Mouse (Mus musculus): Measurements from ENCODE around the gene Sart3. TPM values are rescaled to one million over a fixed set of nuclear protein-coding genes. Genes with fewer than 3 reads are reported as not detected.

The Sart3 gene
- polyA plus RNA-seq, 2 experiments, result 41.7 to 56.8 TPM

DNA sequence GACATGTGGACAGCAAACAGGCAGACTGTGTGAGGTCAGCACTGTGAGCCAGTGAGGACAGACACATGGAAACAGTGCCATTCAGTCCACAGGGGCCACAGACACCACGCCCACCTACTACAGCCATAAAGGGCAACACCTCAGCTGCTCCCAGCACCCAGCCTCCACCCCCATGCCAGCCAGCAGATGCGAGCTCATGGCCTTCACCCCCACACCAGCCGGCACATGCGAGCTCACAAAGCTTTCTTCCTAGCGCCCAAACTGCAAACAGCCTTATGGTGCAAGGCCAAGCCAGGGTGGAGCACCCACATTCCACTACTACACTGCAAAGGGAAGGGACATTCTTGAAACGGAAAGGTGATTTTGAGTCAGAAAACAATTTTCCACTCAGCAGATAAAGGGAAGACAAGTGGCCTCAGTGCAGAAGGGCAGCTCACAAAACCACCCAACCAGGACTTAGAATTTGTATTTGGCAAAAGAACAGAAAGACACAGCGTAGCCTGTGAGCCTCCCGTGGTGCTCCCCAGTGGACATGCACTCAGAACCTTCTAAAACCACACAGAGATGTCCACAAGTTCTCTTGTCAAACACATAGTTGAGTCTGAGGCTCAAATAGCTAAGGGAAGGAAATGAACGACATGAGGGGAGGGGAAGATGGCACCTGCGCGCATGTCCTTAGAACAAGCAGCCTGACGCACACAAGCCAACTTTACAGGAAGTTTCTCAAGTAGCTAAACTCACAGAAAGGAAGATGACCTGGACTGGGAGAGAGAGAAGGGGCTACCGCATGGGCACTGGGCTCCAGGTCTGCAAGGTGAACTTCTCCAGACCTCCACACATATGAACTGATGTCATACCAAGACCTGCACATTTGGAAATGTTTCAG lies 6.4 kb downstream of the Sart3 start:
- H3K9ac ChIP-seq (ENCODE audit: low read depth, low read length, severe bottlenecking), result no peak overlapping the region
- peaks cover 14% of the 10 kb centered on the region for H3K4me1 ChIP-seq (ENCODE audit: control insufficient read depth, insufficient read depth, low read length)
- H3K9me3 ChIP-seq (ENCODE audit: control insufficient read depth, low read length), result no peaks in the 10 kb centered on the region
- no peak for TF ChIP-seq POLR2A (IDR thresholded peaks at IDR 0.05; ENCODE audit: borderline replicate concordance, extremely low read depth, insufficient read depth, insufficient read length)
- H3K36me3 ChIP-seq (ENCODE audit: control insufficient read depth, insufficient read depth, low read length), result peaks cover 58% of the 10 kb centered on the region
- WGBS, result 86% methylated on average over 13 of the region's 13 CpGs
- H3K27me3 ChIP-seq (ENCODE audit: control insufficient read depth, insufficient read depth, low read length), result no peaks in the 10 kb centered on the region
- DNase-seq (ENCODE audit: low spot score) (no peak), ATAC-seq (ENCODE audit: low FRiP score, low read depth) (no peak)
- H3K4me2 ChIP-seq (replicated peaks; ENCODE audit: low read depth, low read length, severe bottlenecking), result no peak overlapping the region
- no peak overlapping the region for H3K4me3 ChIP-seq (replicated peaks; ENCODE audit: low read length)
- no peak overlapping the region for H3K27ac ChIP-seq (replicated peaks; ENCODE audit: low read depth, low read length)

DNA sequence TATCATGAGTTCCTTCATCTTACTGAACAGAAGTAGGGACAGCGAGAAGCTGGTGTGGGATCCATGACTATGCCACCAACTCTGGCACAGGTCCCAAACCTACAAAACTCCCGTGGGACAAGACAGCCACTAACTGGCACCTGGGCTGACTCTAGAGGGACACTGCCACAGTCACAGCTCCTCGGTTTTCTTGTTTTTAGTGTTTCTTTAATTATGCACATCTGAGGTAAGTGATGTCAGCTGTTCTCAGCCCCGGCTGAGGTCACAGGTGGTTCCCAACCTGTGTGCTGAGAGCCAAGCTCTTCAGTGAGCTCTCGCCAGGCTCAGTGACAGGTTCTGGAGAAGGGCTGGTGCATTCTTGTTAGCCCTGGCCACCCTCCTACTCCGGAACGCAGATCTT lies 7.9 kb downstream of the Sart3 start:
- DNase-seq (ENCODE audit: low spot score), result no peak
- peaks cover 1% of the 10 kb centered on the region; the same call in 1 of the 2 replicates for H3K4me1 ChIP-seq (ENCODE audit: control insufficient read depth, insufficient read depth, low read length)
- no peak overlapping the region for H3K27ac ChIP-seq (replicated peaks; ENCODE audit: low read depth, low read length)
- no peak overlapping the region for H3K4me3 ChIP-seq (replicated peaks; ENCODE audit: low read length)
- no peak for ATAC-seq (ENCODE audit: low FRiP score, low read depth)
- H3K27me3 ChIP-seq (ENCODE audit: control insufficient read depth, insufficient read depth, low read length), result no peaks in the 10 kb centered on the region
- TF ChIP-seq POLR2A (IDR thresholded peaks at IDR 0.05; ENCODE audit: borderline replicate concordance, extremely low read depth, insufficient read depth, insufficient read length), result no peak
- H3K9ac ChIP-seq (ENCODE audit: low read depth, low read length, severe bottlenecking), result no peak overlapping the region
- H3K36me3 ChIP-seq (ENCODE audit: control insufficient read depth, insufficient read depth, low read length), result peaks cover 72% of the 10 kb centered on the region
- 88% methylated on average over 7 of the region's 7 CpGs for WGBS
- H3K4me2 ChIP-seq (replicated peaks; ENCODE audit: low read depth, low read length, severe bottlenecking), result no peak overlapping the region
- H3K9me3 ChIP-seq (ENCODE audit: control insufficient read depth, low read length), result no peaks in the 10 kb centered on the region

DNA sequence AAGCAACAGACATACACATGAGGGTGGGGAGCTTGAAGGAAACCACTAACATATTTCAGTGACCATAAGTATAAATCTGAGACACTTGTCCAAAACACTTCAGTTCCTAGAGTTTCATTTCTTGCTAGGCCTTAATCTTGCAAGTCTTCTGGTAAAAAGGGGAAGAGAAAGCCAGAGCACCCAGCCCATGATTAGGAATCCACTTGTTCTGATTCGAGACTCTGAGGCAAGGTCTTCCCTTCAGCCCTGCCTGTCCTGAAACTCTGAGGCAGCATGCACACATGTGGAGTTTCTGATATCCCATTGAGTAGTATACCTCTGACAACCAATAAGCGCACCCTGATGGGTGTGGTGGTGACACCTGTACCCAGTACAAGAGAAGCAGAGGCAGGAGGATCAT lies 10.7 kb downstream of the Sart3 start:
- H3K4me2 ChIP-seq (replicated peaks; ENCODE audit: low read depth, low read length, severe bottlenecking), result no peak overlapping the region
- no peak for TF ChIP-seq POLR2A (IDR thresholded peaks at IDR 0.05; ENCODE audit: borderline replicate concordance, extremely low read depth, insufficient read depth, insufficient read length)
- H3K27me3 ChIP-seq (ENCODE audit: control insufficient read depth, insufficient read depth, low read length), result no peaks in the 10 kb centered on the region
- H3K9me3 ChIP-seq (ENCODE audit: control insufficient read depth, low read length), result no peaks in the 10 kb centered on the region
- 88% methylated on average over 2 of the region's 2 CpGs for WGBS
- H3K27ac ChIP-seq (replicated peaks; ENCODE audit: low read depth, low read length), result no peak overlapping the region
- ATAC-seq (ENCODE audit: low FRiP score, low read depth), result no peak
- H3K4me3 ChIP-seq (replicated peaks; ENCODE audit: low read length), result no peak overlapping the region
- H3K36me3 ChIP-seq (ENCODE audit: control insufficient read depth, insufficient read depth, low read length), result peaks cover 77% of the 10 kb centered on the region
- no peaks in the 10 kb centered on the region for H3K4me1 ChIP-seq (ENCODE audit: control insufficient read depth, insufficient read depth, low read length)
- no peak overlapping the region for H3K9ac ChIP-seq (ENCODE audit: low read depth, low read length, severe bottlenecking)
- no peak for DNase-seq (ENCODE audit: low spot score)

DNA sequence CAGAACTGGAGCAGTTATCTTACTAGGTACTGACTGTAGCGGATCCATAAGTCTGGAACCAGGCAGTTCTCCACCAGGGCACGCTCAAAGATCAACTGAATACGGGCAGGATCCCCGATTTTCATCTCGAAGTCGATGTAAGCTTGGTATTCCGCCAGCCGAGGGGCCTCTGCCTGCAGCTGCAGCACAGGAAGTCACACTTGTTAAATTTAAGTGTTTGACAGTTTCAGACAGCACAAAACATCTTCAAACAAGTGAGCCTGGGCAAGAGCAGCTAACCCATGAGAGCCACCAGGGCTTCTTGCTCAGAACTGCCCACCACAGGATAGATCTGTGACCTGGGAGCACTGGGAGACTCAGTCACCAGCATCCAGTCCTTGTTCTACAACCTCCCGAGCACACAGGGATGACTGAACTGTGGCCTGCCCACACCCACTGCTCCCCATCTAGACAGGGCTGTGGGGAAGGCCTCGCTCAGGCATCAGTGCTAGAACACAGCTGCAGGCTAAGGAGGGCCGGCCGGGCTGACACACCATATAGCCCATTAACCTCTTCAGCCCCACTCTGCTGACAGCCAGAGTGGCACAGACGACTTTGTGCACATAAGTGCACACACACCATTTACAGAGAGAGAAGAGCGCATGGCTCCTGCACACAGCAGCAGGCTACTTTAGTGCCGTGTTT lies 16.8 kb downstream of the Sart3 start:
- no peak overlapping the region for H3K4me3 ChIP-seq (replicated peaks; ENCODE audit: low read length)
- H3K4me1 ChIP-seq (ENCODE audit: control insufficient read depth, insufficient read depth, low read length), result no peaks in the 10 kb centered on the region
- no peaks in the 10 kb centered on the region for H3K9me3 ChIP-seq (ENCODE audit: control insufficient read depth, low read length)
- H3K9ac ChIP-seq (ENCODE audit: low read depth, low read length, severe bottlenecking), result no peak overlapping the region
- no peak overlapping the region for H3K4me2 ChIP-seq (replicated peaks; ENCODE audit: low read depth, low read length, severe bottlenecking)
- TF ChIP-seq POLR2A (IDR thresholded peaks at IDR 0.05; ENCODE audit: borderline replicate concordance, extremely low read depth, insufficient read depth, insufficient read length), result no peak
- H3K36me3 ChIP-seq (ENCODE audit: control insufficient read depth, insufficient read depth, low read length), result peaks cover 99% of the 10 kb centered on the region
- H3K27ac ChIP-seq (replicated peaks; ENCODE audit: low read depth, low read length), result no peak overlapping the region
- WGBS, result 87% methylated on average over 15 of the region's 15 CpGs
- DNase-seq (ENCODE audit: low spot score), result no peak
- no peak for ATAC-seq (ENCODE audit: low FRiP score, low read depth)
- no peaks in the 10 kb centered on the region for H3K27me3 ChIP-seq (ENCODE audit: control insufficient read depth, insufficient read depth, low read length)

DNA sequence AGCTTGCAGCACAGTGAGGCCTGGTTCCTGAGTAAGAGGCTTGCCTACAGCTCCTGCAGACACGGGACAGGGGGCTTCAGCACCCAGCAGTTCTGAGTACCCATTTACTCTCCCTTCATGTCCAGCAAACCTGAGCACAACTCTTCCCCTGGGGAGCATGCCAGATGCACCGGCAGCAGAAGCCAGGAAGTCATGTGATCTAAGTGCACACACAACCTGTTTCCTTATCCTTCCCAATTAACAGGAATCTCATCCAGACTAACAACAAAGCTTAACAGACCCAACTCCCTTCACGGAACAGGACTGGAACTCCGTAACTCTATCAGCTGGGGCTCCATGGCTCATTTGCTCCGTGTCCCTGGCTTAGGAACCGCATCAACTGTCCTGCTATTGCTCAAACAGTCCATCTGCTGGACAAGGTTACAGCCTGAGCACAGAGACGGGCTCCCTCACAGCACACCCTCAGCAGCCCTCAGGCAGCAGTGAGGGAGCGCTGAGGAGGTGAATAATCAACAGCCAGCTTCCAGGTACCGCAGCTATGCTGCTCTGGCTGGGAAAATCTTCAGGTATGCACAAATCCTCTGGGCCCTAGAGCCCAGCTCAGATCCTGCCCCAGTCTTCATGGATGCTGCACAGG lies 20.7 kb downstream of the Sart3 start:
- Histone ChIP-seq H3K4me1 (ENCODE audit: control insufficient read depth, insufficient read depth, low read length) (no peaks in the 10 kb centered on the region), H3K27ac (replicated peaks; ENCODE audit: low read depth, low read length) (no peak overlapping the region), H3K4me2 (replicated peaks; ENCODE audit: low read depth, low read length, severe bottlenecking) (no peak overlapping the region), H3K36me3 (ENCODE audit: control insufficient read depth, insufficient read depth, low read length) (peaks cover 100% of the 10 kb centered on the region), H3K9me3 (ENCODE audit: control insufficient read depth, low read length) (no peaks in the 10 kb centered on the region), H3K4me3 (replicated peaks; ENCODE audit: low read length) (no peak overlapping the region), H3K27me3 (ENCODE audit: control insufficient read depth, insufficient read depth, low read length) (no peaks in the 10 kb centered on the region), H3K9ac (ENCODE audit: low read depth, low read length, severe bottlenecking) (no peak overlapping the region)
- TF ChIP-seq POLR2A (IDR thresholded peaks at IDR 0.05; ENCODE audit: borderline replicate concordance, extremely low read depth, insufficient read depth, insufficient read length), result no peak
- WGBS, result 82% methylated on average over 9 of the region's 9 CpGs
- ATAC-seq (ENCODE audit: low FRiP score, low read depth) (no peak), DNase-seq (ENCODE audit: low spot score) (no peak)

All from limb, embryonic 14.5 days (tissue).